Mouse (Mus musculus): Measurements from ENCODE around the gene Sgk1.

DNA sequence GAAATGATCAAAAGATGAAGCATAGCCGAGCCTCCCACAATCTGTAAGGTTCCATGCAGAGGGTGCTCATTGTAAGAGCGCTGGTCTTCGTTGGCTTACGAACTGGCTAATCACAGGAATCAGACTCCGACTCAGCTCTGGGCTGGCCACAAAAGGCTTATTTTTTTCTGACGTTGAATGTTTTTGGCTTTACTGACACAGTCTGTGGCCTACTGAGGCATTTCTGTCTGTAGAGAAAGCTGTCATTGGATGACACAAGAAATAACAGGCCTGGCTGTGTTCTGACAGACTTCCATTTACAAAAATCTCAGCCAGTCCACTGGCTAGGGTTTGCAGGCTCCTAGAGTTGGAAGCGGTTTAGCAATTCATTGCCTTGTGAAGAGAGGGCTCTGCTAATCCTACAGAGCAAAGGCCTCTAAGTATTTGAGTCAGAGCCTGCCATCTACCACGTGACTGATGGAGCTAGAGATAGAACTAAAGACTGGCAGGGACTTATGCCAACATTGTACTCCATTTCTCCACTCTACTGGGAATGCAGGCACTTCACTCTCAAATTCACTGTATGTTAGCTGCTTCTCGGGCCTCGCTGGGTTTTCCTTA is 48.9 kb downstream of the Sgk1 start:
- no peak for TF ChIP-seq CTCF (IDR thresholded peaks at IDR 0.05)
- TF ChIP-seq EP300 (IDR thresholded peaks at IDR 0.05): no peak

Measured in lung, postnatal 0 days (tissue).